Mouse (Mus musculus) liver, postnatal 0 days (tissue): ENCODE data around the gene Rev1.

Source experiments
- CTCF ChIP-seq: sonication (generic); IDR thresholded peaks from 2 replicates; pipeline ENCODE4 v1.5.1; 2016; ENCODE audit warnings: antibody characterized with exemption, low read depth
- EP300 ChIP-seq: IDR thresholded peaks from 2 replicates; pipeline ENCODE4 v1.6.1; 2016; ENCODE audit warnings: antibody characterized with exemption, low read depth, mild to moderate bottlenecking

- TF ChIP-seq CTCF (no peak), EP300 (no peak)
Observed at GRCm38 (mm10) chr1:38109786-38110185, 19.8 kb downstream of the Rev1 start.
